Mouse (Mus musculus): ENCODE measurements around the gene Lrrc4b.

Lrrc4b gene

GRCm38 (mm10) chr7:44428968-44429521 is at the start of gene Lrrc4b:
Gene Lrrc4b (plus strand): TSS chr7:44429018.
- DNase-seq (ENCODE audit: low spot score): no peak

GRCm38 (mm10) chr7:44382541-44382940 is 46.3 kb upstream of the Lrrc4b start:
- DNase-seq (ENCODE audit: low spot score): no peak

GRCm38 (mm10) chr7:44383980-44384715 is 44.7 kb upstream of the Lrrc4b start, which contains the start of gene Syt3:
Gene Syt3 (plus strand): TSS chr7:44384102.
- no peak for DNase-seq (ENCODE audit: low spot score)

GRCm38 (mm10) chr7:44384716-44385059 is 44.1 kb upstream of the Lrrc4b start:
- DNase-seq (ENCODE audit: low spot score): no peak

GRCm38 (mm10) chr7:44385720-44386119 is 43.1 kb upstream of the Lrrc4b start, which contains the start of gene 1700008O03Rik:
Gene 1700008O03Rik (minus strand): TSS chr7:44385820.
- DNase-seq (ENCODE audit: low spot score): no peak

- no peak for DNase-seq (ENCODE audit: low spot score)
Measured at GRCm38 (mm10) chr7:44391831-44392230, 37.0 kb upstream of the Lrrc4b start.

GRCm38 (mm10) chr7:44392341-44392740 is 36.5 kb upstream of the Lrrc4b start:
- no peak for DNase-seq (ENCODE audit: low spot score)

- no peak for DNase-seq (ENCODE audit: low spot score)
Measured at GRCm38 (mm10) chr7:44393284-44393683, 35.5 kb upstream of the Lrrc4b start.

- peak; percentile 57 for DNase-seq (ENCODE audit: low spot score)
Measured at GRCm38 (mm10) chr7:44398570-44398969, 30.2 kb upstream of the Lrrc4b start.

- no peak for DNase-seq (ENCODE audit: low spot score)
Measured at GRCm38 (mm10) chr7:44401673-44402072, 27.1 kb upstream of the Lrrc4b start.

- DNase-seq (ENCODE audit: low spot score): peak; percentile 79
Measured at GRCm38 (mm10) chr7:44405346-44406014, 23.3 kb upstream of the Lrrc4b start.

- DNase-seq (ENCODE audit: low spot score): no peak
Measured at GRCm38 (mm10) chr7:44406015-44406355, 22.8 kb upstream of the Lrrc4b start.

- DNase-seq (ENCODE audit: low spot score): no peak
Measured at GRCm38 (mm10) chr7:44411144-44411543, 17.7 kb upstream of the Lrrc4b start.

GRCm38 (mm10) chr7:44413307-44413706 is 15.5 kb upstream of the Lrrc4b start:
- DNase-seq (ENCODE audit: low spot score): no peak

GRCm38 (mm10) chr7:44427666-44428065 is 1.2 kb upstream of the Lrrc4b start:
- DNase-seq (ENCODE audit: low spot score): no peak

- DNase-seq (ENCODE audit: low spot score): no peak
Measured at GRCm38 (mm10) chr7:44428171-44428950, 457 bp upstream of the Lrrc4b start.

- no peak for DNase-seq (ENCODE audit: low spot score)
Measured at GRCm38 (mm10) chr7:44429534-44430488, 993 bp downstream of the Lrrc4b start.

- DNase-seq (ENCODE audit: low spot score): no peak
Measured at GRCm38 (mm10) chr7:44432550-44432949, 3.7 kb downstream of the Lrrc4b start.

GRCm38 (mm10) chr7:44433371-44433770 is 4.6 kb downstream of the Lrrc4b start:
- DNase-seq (ENCODE audit: low spot score): peak; percentile 72

- no peak for DNase-seq (ENCODE audit: low spot score)
Measured at GRCm38 (mm10) chr7:44434089-44434488, 5.3 kb downstream of the Lrrc4b start.

GRCm38 (mm10) chr7:44435796-44436195 is 7.0 kb downstream of the Lrrc4b start:
- DNase-seq (ENCODE audit: low spot score): no peak

All from c-Kit-positive CD71-positive TER-119-positive erythroid progenitor cells, embryonic 14.5 days (primary cell).